Mouse (Mus musculus) liver, adult 2 months (tissue): ENCODE measurements at regions not wholly inside any gene's neighbourhood (a gene's known extent, or its start where the extent isn't known, plus 50 kb on each side); places are given as distances from the start of the nearest gene placed in this dataset.

Experiments
- CTCF ChIP-seq: fragments of 200-500 bp; IDR thresholded peaks from 2 replicates; pipeline ENCODE4 v1.5.1; 2011; ENCODE audit warnings: low read depth, low read length, control low read depth
- POLR2A ChIP-seq: fragments of 200-500 bp; IDR thresholded peaks from 2 replicates; pipeline ENCODE4 v1.6.1; 2011; ENCODE audit warnings: low read length, control low read depth; ENCODE audit not compliant: insufficient read depth; ENCODE audit errors: extremely low read depth

DNA sequence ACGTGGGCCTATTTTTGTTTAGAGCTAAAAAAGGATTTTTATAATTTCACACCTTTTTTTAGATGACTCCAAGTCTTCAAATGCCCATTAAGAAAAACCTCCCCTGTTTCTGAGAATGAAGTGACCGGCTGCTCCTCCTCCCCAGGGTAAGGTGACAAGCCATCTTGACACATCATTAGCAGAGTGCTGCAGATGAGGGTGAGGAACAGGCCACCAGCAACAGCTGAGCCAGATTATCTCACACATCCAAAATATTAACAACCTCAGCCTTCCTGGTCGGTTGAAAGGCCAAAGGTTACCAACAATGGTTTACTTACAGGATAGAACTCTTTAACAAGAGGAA lies 172.4 kb upstream of the Nabp1 start:
- TF ChIP-seq CTCF (no peak), POLR2A (no peak)
